Mouse (Mus musculus): ENCODE data around the gene Ugt1a6b. TPM values are rescaled to one million over a fixed set of nuclear protein-coding genes. Genes with fewer than 3 reads are reported as not detected.
A peak's percentile ranks its signal among the peaks of the same experiment; 100 is the strongest.

Gene Ugt1a6b
- polyA plus RNA-seq, 2 experiments, result 0.24 to 1.0 TPM

- Histone ChIP-seq H3K27ac (replicated peaks; ENCODE audit: low read depth, low read length) (no peak overlapping the region), H3K9me3 (ENCODE audit: control insufficient read depth, low read length) (no peaks in the 10 kb centered on the region), H3K4me2 (replicated peaks; ENCODE audit: low read depth, low read length, severe bottlenecking) (no peak overlapping the region), H3K27me3 (ENCODE audit: control insufficient read depth, insufficient read depth, low read length) (no peaks in the 10 kb centered on the region), H3K36me3 (ENCODE audit: control insufficient read depth, insufficient read depth, low read length) (no peaks in the 10 kb centered on the region), H3K4me3 (replicated peaks; ENCODE audit: low read length) (no peak overlapping the region), H3K9ac (ENCODE audit: low read depth, low read length, severe bottlenecking) (no peak overlapping the region), H3K4me1 (ENCODE audit: control insufficient read depth, insufficient read depth, low read length) (no peaks in the 10 kb centered on the region)
- no peak for TF ChIP-seq POLR2A (IDR thresholded peaks at IDR 0.05; ENCODE audit: borderline replicate concordance, extremely low read depth, insufficient read depth, insufficient read length)
- 97% methylated on average over 1 of the region's 1 CpGs for WGBS
- ATAC-seq (ENCODE audit: low FRiP score, low read depth), result no peak
- no peak for DNase-seq (ENCODE audit: low spot score)
These were observed 92.6 kb downstream of the Ugt1a6b start for GRCm38 (mm10) chr1:88195687-88196086.

GRCm38 (mm10) chr1:88197443-88197842 lies 94.4 kb downstream of the Ugt1a6b start:
- Histone ChIP-seq H3K4me2 (replicated peaks; ENCODE audit: low read depth, low read length, severe bottlenecking) (no peak overlapping the region), H3K4me3 (replicated peaks; ENCODE audit: low read length) (no peak overlapping the region), H3K27me3 (ENCODE audit: control insufficient read depth, insufficient read depth, low read length) (no peaks in the 10 kb centered on the region), H3K4me1 (ENCODE audit: control insufficient read depth, insufficient read depth, low read length) (no peaks in the 10 kb centered on the region), H3K36me3 (ENCODE audit: control insufficient read depth, insufficient read depth, low read length) (no peaks in the 10 kb centered on the region), H3K9ac (ENCODE audit: low read depth, low read length, severe bottlenecking) (no peak overlapping the region), H3K9me3 (ENCODE audit: control insufficient read depth, low read length) (no peaks in the 10 kb centered on the region), H3K27ac (replicated peaks; ENCODE audit: low read depth, low read length) (no peak overlapping the region)
- 71% methylated on average over 3 of the region's 3 CpGs for WGBS
- DNase-seq (ENCODE audit: low spot score), result no peak
- no peak for ATAC-seq (ENCODE audit: low FRiP score, low read depth)
- no peak for TF ChIP-seq POLR2A (IDR thresholded peaks at IDR 0.05; ENCODE audit: borderline replicate concordance, extremely low read depth, insufficient read depth, insufficient read length)

- ATAC-seq (ENCODE audit: low FRiP score, low read depth) (no peak), DNase-seq (ENCODE audit: low spot score) (no peak)
- Histone ChIP-seq H3K27me3 (ENCODE audit: control insufficient read depth, insufficient read depth, low read length) (no peaks in the 10 kb centered on the region), H3K9me3 (ENCODE audit: control insufficient read depth, low read length) (peaks cover 10% of the 10 kb centered on the region), H3K9ac (ENCODE audit: low read depth, low read length, severe bottlenecking) (no peak overlapping the region), H3K27ac (replicated peaks; ENCODE audit: low read depth, low read length) (no peak overlapping the region), H3K4me3 (replicated peaks; ENCODE audit: low read length) (no peak overlapping the region), H3K36me3 (ENCODE audit: control insufficient read depth, insufficient read depth, low read length) (no peaks in the 10 kb centered on the region), H3K4me1 (ENCODE audit: control insufficient read depth, insufficient read depth, low read length) (no peaks in the 10 kb centered on the region), H3K4me2 (replicated peaks; ENCODE audit: low read depth, low read length, severe bottlenecking) (no peak overlapping the region)
- WGBS, result 67% methylated on average over 2 of the region's 2 CpGs
- no peak for TF ChIP-seq POLR2A (IDR thresholded peaks at IDR 0.05; ENCODE audit: borderline replicate concordance, extremely low read depth, insufficient read depth, insufficient read length)
These were observed 96.9 kb downstream of the Ugt1a6b start for GRCm38 (mm10) chr1:88199996-88200395.

GRCm38 (mm10) chr1:88200456-88200855 lies 97.4 kb downstream of the Ugt1a6b start, which contains the start of gene Ugt1a2:
TSS of gene Ugt1a2 (plus strand) at chr1:88200601.
- Histone ChIP-seq H3K4me1 (ENCODE audit: control insufficient read depth, insufficient read depth, low read length) (no peaks in the 10 kb centered on the region), H3K9ac (ENCODE audit: low read depth, low read length, severe bottlenecking) (no peak within 1 kb of the TSS), H3K4me3 (replicated peaks; ENCODE audit: low read length) (no peak within 1 kb of the TSS), H3K9me3 (ENCODE audit: control insufficient read depth, low read length) (peaks cover 11% of the 10 kb centered on the region), H3K27me3 (ENCODE audit: control insufficient read depth, insufficient read depth, low read length) (no peaks in the 10 kb centered on the region), H3K36me3 (ENCODE audit: control insufficient read depth, insufficient read depth, low read length) (no peaks in the 10 kb centered on the region), H3K4me2 (replicated peaks; ENCODE audit: low read depth, low read length, severe bottlenecking) (no peak within 1 kb of the TSS), H3K27ac (replicated peaks; ENCODE audit: low read depth, low read length) (no peak within 1 kb of the TSS)
- ATAC-seq (ENCODE audit: low FRiP score, low read depth), result no peak
- no peak for DNase-seq (ENCODE audit: low spot score)
- 74% methylated on average over 7 of the region's 7 CpGs for WGBS
- no peak for TF ChIP-seq POLR2A (IDR thresholded peaks at IDR 0.05; ENCODE audit: borderline replicate concordance, extremely low read depth, insufficient read depth, insufficient read length)

GRCm38 (mm10) chr1:88205294-88205922 lies 102.4 kb downstream of the Ugt1a6b start, which contains the start of gene Dnajb3:
TSS of gene Dnajb3 (minus strand) at chr1:88205782.
- 6% methylated on average over 45 of the region's 62 CpGs for WGBS
- DNase-seq (ENCODE audit: low spot score), result peak; percentile 82
- H3K27ac ChIP-seq (replicated peaks; ENCODE audit: low read depth, low read length), result no peak within 1 kb of the TSS

More at GRCm38 (mm10) chr1:88205294-88205922, 102.4 kb downstream of the Ugt1a6b start, which contains the start of gene Dnajb3:
- peak within 1 kb of the TSS; percentile 77 for H3K9ac ChIP-seq (ENCODE audit: low read depth, low read length, severe bottlenecking)
- 0 out of 2 replicates have a peak, but pooled peaks have one; percentile 60 for TF ChIP-seq POLR2A (IDR thresholded peaks at IDR 0.05; ENCODE audit: borderline replicate concordance, extremely low read depth, insufficient read depth, insufficient read length)
- peak within 1 kb of the TSS; percentile 84 for H3K4me2 ChIP-seq (replicated peaks; ENCODE audit: low read depth, low read length, severe bottlenecking)
- H3K36me3 ChIP-seq (ENCODE audit: control insufficient read depth, insufficient read depth, low read length), result no peaks in the 10 kb centered on the region
- H3K4me1 ChIP-seq (ENCODE audit: control insufficient read depth, insufficient read depth, low read length), result peaks cover 3% of the 10 kb centered on the region; the same call in 1 of the 2 replicates
- H3K27me3 ChIP-seq (ENCODE audit: control insufficient read depth, insufficient read depth, low read length), result no peaks in the 10 kb centered on the region
- peak; percentile 100 for ATAC-seq (ENCODE audit: low FRiP score, low read depth)
- H3K4me3 ChIP-seq (replicated peaks; ENCODE audit: low read length), result peak within 1 kb of the TSS; percentile 46
- H3K9me3 ChIP-seq (ENCODE audit: control insufficient read depth, low read length), result peaks cover 11% of the 10 kb centered on the region

All from limb, embryonic 14.5 days (tissue).